Mouse (Mus musculus) cerebellum, adult (tissue): ENCODE data around the gene Lyl1.
"Not testable (repeated sequence)": the region's sequence is repeated elsewhere in the genome, so short reads cannot be mapped to it uniquely, and the experiment has no call there.

Experiments used
- ATAC-seq: cut with Nextera tagmentation; 2 replicates; pipeline ENCODE4 v1.9.2; 2017; ENCODE audit warnings: mild to moderate bottlenecking, moderate library complexity, mixed read lengths; ENCODE audit not compliant: insufficient number of reproducible peaks, low FRiP score, low TSS enrichment

The Lyl1 gene

DNA sequence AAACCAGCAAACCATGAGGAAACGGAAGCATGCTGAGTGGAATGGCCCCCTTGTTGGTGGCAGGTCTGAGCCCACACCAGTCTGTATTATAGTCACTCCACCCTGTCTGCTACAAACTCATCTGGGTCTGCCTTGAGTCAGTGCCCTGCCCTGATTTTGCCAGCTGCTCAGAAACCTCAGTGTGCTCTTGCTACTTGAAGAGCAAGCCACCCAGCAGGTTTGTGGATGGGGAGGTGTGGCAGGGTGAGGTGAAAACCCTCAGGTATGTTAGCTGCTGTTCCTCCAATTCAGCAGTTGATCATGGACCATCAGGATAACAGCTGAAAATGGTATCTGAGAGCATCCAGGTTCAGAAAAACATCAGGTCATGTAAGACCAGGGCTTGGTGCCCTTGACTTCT is 33.2 kb upstream of the Lyl1 start:
- ATAC-seq = no peak

DNA sequence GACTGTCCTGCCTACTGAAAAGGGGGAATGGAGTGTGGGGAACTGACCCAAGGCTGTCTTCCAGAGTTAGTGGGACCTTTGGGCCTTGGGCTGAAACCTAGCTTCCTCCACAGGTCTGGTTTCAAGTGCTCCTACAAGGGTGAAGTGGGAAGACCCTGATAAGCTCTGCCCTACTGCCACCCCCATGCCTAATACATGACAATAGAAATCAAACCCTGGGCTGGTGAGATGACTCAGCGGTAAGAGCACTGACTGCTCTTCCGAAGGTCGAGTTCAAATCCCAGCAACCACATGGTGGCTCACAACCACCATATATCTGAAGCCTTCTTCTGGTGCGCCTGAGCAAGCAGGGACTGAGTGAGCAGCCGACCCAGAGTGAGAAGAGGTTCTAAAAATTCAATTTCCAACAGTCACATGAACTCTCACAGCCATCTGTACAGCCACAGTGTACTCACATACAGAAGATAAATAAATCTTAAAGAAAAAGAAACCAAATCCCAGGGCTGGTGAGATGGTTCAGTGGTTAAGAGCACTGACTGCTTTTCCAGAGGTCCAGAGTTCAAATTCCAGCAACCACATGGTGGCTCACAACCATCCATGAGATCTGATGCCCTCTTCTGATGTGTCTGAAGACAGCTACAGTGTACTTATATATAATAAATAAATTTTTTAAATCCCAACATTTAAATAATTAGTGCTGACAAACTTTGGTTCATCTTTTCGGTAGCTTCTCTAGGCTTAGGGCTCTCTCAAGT is 32.3 kb upstream of the Lyl1 start:
- ATAC-seq = no peak

- not testable (repeated sequence) for ATAC-seq
These were observed 30.8 kb upstream of the Lyl1 start for GRCm38 (mm10) chr8:84670295-84671006.

DNA sequence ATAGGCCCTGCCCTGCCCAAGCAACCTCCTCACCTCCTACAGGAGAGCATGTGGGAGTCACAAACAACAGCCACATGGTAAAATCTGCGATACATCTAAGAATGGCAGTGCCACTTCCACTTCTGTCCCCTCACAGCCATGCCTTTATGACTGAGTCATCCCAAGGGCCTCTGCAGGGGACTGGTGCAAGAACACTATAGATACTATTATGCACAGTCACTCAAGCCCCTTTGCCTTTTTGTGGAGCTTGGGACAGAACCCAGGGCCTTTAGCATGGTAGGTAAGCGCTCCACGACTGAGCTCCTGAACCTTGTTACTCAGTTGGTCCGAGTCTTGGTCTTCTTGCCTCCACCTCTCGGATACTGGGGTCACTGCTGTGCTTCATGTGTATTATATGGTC is 24.0 kb upstream of the Lyl1 start:
- ATAC-seq = no peak

- no peak for ATAC-seq
These were observed 19.8 kb upstream of the Lyl1 start for GRCm38 (mm10) chr8:84681476-84681875.

DNA sequence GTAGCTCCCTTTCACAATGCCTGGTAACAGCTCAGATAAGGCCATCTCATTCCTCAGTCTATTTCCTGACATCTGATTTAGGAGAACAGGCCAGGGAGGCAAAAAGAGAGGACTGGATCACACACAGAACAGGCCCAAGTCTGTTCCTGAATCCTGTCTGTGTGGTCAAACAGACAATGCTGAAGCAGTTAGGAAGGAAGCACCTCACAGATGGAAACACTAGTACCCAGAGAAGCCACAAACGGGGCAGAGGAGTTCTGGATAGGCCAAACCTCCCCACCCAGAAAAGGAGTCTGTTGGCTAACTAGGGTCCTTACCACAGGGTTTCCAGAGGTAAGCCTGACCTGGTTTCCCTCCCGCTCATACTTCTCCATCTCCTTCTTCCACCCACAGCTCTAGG is 19.0 kb upstream of the Lyl1 start:
- no peak for ATAC-seq

DNA sequence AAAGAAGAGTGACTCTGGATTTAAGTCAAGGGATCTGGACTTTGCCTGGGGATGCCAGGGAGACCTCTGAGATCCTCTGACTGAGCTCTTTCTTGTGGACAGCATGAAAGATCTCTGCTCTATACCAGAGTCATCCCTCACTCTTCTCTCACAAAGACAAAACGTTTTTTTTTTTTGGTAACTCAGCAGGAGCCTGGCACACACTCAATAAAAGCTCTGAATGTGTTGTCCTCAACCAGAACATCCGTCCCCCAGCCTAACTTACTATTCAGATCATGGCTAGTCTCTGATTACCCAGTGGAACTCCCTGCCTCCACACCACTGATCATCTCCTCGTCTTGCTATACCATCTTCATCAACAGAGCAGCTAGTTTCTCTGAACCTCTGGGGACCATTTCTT is 16.7 kb upstream of the Lyl1 start:
- ATAC-seq = no peak

GRCm38 (mm10) chr8:84686191-84687002 is 14.9 kb upstream of the Lyl1 start, which contains the start of gene Trmt1:
TSS of gene Trmt1 (plus strand) at chr8:84686307.
- no peak for ATAC-seq

GRCm38 (mm10) chr8:84687003-84687704 is 14.1 kb upstream of the Lyl1 start:
- ATAC-seq = peak; percentile 23; the same call in 1 of the 2 replicates

GRCm38 (mm10) chr8:84687705-84688100 is 13.6 kb upstream of the Lyl1 start, which contains the start of gene Nacc1:
TSS of gene Nacc1 (minus strand) at chr8:84687862.
- peak; percentile 86 for ATAC-seq

DNA sequence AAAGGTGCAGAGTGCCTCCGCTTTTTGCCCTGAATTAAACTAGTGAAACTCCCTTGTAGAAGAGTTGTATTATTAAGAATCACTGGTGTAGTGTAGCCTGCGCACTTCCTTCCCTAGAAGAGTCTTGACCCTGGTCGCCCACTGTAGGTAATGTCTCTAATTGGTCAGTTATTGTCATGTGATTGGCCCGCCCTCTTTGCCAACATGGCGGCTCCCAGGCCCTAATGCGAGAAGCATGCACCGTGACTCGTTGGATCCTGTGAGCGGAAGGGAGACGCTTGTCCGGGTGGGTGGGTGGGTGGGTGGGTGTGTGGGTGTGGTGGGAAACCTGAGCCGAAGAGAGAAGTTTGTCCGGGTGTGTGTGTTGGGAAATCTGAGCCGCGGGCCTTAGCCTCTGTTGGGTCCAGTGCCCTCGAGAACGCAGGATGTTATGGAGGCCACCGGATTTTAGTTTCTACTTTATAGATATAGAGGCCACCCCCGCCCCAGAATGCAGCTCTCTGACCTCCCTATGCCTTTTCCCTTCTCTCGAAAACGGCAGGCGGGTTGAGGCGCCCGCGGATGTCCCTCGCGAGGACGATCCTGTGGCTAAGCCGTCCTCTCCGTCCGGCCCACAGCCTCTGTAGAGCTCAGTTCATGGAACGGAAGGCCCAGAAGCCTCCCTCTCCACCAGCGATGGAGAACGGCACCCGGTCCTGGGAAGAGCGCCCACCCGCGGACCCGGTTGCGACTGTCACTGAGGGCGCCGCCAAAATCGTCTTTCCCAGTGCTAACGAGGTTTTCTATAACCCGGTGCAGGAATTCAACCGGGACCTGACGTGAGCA is 12.0 kb upstream of the Lyl1 start:
- no peak for ATAC-seq

GRCm38 (mm10) chr8:84693332-84693731 is 7.9 kb upstream of the Lyl1 start:
- ATAC-seq = no peak

GRCm38 (mm10) chr8:84695140-84695539 is 6.1 kb upstream of the Lyl1 start:
- ATAC-seq = no peak

DNA sequence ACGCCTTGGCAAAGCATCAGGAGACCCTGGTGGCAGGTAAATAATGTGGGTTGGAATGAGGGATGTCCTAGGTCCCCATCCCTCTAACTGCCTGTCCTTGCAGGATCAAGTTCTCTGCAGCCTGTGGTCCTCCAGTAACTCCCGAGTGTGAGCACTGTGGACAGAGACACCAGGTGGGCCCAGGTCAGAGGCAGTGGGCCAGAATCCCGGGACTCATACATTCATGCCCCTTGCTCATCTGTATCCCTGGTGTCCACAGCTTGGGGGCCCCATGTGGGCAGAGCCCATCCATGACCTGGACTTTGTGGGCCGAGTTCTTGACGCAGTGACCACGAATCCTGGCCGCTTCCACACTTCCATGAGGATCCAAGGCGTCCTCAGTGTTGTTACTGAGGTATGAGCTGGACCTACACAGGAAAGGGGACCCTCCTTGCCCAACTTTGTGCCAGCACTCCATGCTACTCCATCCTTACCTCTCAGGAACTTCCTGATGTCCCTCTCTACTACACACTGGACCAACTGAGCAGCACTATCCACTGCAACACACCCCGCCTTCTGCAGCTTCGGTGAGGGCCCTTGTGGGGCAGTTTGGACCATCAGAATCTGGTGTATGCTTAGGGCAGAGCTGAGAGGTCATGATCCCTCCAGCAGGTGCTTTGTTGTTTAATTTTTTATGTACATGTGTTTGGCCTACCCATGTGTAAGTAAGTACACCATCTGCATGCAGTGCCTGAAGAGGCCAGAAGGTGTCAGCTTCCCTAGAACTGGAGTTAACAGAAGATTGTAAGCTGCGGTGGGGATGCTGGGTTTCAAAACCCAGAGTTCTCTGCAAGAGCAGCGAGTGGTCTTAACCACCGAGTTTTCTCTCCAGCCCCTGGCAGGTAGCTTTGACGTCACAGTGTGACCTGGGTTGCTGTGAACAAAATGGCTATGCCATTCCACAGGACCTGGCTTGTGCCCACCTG is 3.8 kb upstream of the Lyl1 start:
- no peak for ATAC-seq

- no peak for ATAC-seq
These were observed 3.0 kb upstream of the Lyl1 start for GRCm38 (mm10) chr8:84698288-84698687.

DNA sequence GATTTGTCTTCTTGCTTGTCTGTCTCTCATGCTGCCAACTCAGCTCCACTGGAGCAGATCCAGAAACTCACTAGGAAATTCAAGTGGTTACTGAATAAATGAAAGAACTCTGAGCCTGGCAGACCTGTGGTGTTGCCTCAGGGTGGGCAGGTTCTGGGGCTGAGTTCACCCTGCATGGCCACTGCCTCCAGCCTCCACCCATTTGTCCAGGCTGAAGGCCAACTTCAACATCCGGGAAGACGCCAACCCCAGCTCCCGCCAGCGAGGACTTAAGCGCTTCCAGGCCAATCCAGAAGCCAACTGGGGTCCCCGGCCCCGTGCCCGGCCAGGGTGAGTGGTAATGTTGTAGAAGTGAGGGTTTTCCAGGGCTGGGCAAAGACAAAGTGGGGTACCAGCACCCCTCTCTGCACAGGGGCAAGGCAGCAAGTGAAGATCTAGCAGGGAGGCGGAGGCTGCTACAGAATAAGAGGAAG is 2.3 kb upstream of the Lyl1 start:
- ATAC-seq = no peak

- ATAC-seq = no peak
These were observed 1.4 kb upstream of the Lyl1 start for GRCm38 (mm10) chr8:84699861-84700322.

GRCm38 (mm10) chr8:84700526-84700925 is 731 bp upstream of the Lyl1 start:
- no peak for ATAC-seq
